Mouse (Mus musculus) layer of hippocampus, adult 18-20 months (tissue): ENCODE data around the gene Gm26965. TPM values are rescaled to one million over a fixed set of nuclear protein-coding genes. Genes with fewer than 3 reads are reported as not detected.

ENCODE experiments used
- total RNA-seq, 2 experiments: library from RNA; stranded (reverse); gene quantifications; 2 replicates each; pipeline ENCODE4 v1.2.3; 2021

Gm26965 gene
- total RNA-seq, 2 experiments from 2014 or later, result 0.81 TPM; not detected in 1

Other genes starting within 250 kb of the Gm26965 start
- 10 to 100 TPM; 19.7 to 20.7 TPM for gene Zfp458, start 247.7 kb downstream of the Gm26965 start, total RNA-seq
- 1 to 10 TPM; 4.6 to 5.5 TPM for gene Zfp457, start 219.7 kb downstream of the Gm26965 start, total RNA-seq
- gene Zfp595, start 193.6 kb downstream of the Gm26965 start, total RNA-seq, result 1 to 10 TPM; 3.7 to 4.1 TPM
- gene Gm28044, start 165.6 kb downstream of the Gm26965 start, total RNA-seq, result under 1 TPM in 1 of 2 experiments, not detected in 1; 0.82 TPM
- 1 to 10 TPM in 1 of 2 experiments, under 1 TPM in 1; 0.81 to 1.0 TPM for gene Zfp953, start 165.5 kb downstream of the Gm26965 start, total RNA-seq
- 1 to 10 TPM in 1 of 2 experiments, under 1 TPM in 1; 0.84 to 1.2 TPM for gene Gm28041, start 150.4 kb downstream of the Gm26965 start, total RNA-seq
- under 1 TPM; 0.62 to 0.89 TPM for gene Zfp456, start 150.3 kb downstream of the Gm26965 start, total RNA-seq
- 1 to 10 TPM; 2.2 to 4.7 TPM for gene Zfp429, start 126.3 kb downstream of the Gm26965 start, total RNA-seq
- 1 to 10 TPM; 1.4 to 2.8 TPM for gene Zfp459, start 104.7 kb downstream of the Gm26965 start, total RNA-seq
- 10 to 100 TPM; 13.2 to 14.5 TPM for gene Zfp874a, start 74.5 kb downstream of the Gm26965 start, total RNA-seq
- 10 to 100 TPM; 14.8 to 19.0 TPM for gene Zfp874b, start 41.9 kb downstream of the Gm26965 start, total RNA-seq
- 1 to 10 TPM; 8.6 to 9.9 TPM for gene Zfp58, start 25.6 kb downstream of the Gm26965 start, total RNA-seq
- 10 to 100 TPM; 18.7 to 20.7 TPM for gene Zfp87, start within 50 bp of the Gm26965 start, total RNA-seq
- 10 to 100 TPM in 1 of 2 experiments, 1 to 10 TPM in 1; 9.5 to 11.0 TPM for gene Zfp748, start 27.7 kb upstream of the Gm26965 start, total RNA-seq
- gene Zfp729b, start 83.6 kb upstream of the Gm26965 start, total RNA-seq, result 1 to 10 TPM; 7.7 to 8.1 TPM
- 1 to 10 TPM; 1.3 to 3.7 TPM for gene Gm49345, start 111.6 kb upstream of the Gm26965 start, total RNA-seq
- 1 to 10 TPM; 9.1 to 10.0 TPM for gene Zfp729a, start 111.6 kb upstream of the Gm26965 start, total RNA-seq
- gene Zfp738, start 160.9 kb upstream of the Gm26965 start, total RNA-seq, result 10 to 100 TPM; 20.9 to 21.8 TPM
- gene Zfp65, start 203.0 kb upstream of the Gm26965 start, total RNA-seq, result 10 to 100 TPM; 13.8 to 14.7 TPM
- 1 to 10 TPM; 7.0 to 7.8 TPM for gene Zfp85, start 229.1 kb upstream of the Gm26965 start, total RNA-seq